Mouse (Mus musculus): Measurements from ENCODE around the gene Thbs2.

- TF ChIP-seq CTCF (conservative IDR thresholded peaks at IDR 0.05; ENCODE audit: insufficient read depth, insufficient read length, low read depth, low read length) (no peak), POLR2A (IDR thresholded peaks at IDR 0.05; ENCODE audit: low read depth, low read length) (no peak)
Observed at GRCm38 (mm10) chr17:14652013-14652412, 42.0 kb downstream of the Thbs2 start.

Data from kidney, adult 2 months (tissue).